Mouse (Mus musculus) 3T3-L1 (cell line): ENCODE data around the gene Mvp.
A peak's percentile ranks its signal among the peaks of the same experiment; 100 is the strongest.

Experiments used
- DNase-seq: peaks from one replicate; pipeline ENCODE4 v3.0.0-alpha.2; 2015; ENCODE audit warnings: low read depth, low spot score

The Mvp gene

DNA sequence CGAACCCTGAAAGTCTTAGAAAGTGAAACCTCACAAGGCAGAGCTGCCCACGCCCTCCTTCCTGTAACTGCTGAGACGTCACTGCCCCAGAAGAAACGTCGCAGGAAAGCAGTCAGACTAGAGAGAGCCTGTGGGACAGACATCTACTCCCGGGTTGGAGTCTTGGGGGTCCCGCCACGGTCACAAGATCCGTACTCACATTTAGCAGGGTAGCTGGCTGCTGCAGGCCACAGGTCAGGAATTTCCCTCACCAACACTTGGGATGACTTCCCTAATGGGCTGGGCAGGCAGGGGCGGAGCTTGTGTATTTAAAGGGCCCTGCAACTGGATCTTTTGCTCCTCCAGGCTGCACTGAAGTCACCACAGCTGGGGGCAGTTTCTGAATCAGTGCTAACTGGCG, at the start of gene Mvp:
Gene Mvp (minus strand): TSS at position 302 of the 400 bp plus-strand sequence.
- DNase-seq: peak; percentile 78

DNA sequence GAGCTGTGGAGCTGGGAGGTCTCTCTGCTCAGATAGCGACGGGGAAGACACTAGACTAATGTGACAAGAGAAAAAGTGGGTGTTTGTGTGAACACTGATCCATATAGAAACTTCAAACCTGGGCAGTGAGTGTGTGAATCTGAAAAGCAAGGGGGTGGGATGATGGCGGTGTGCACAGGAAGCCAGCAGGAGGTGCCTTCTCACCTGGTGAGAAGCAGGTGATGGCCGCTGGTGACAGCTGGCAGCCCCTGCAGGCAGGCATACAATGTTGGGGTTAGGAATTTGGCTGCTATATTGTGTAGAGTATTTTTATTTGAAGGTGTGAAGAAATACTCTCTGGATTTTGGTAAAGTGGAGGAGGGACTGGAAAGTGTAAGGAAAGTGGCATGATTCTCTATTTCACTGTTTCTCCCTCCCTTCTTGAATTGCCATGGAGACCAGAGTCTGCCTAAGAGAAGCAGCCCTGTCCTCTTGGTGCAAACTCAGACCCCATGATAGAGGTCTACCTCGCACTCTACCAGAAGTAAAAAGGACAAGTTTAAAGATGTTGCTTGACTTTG, 40.7 kb upstream of the Mvp start:
- no peak for DNase-seq

GRCm38 (mm10) chr7:127041851-127042672, 27.6 kb upstream of the Mvp start, which contains the start of gene Kif22:
Gene Kif22 (minus strand): TSS chr7:127042471.
- DNase-seq: peak; percentile 88

- peak; percentile 20 for DNase-seq
Observed at GRCm38 (mm10) chr7:127031244-127031643, 16.8 kb upstream of the Mvp start.

- peak; percentile 49 for DNase-seq
Observed at GRCm38 (mm10) chr7:127030172-127030571, 15.8 kb upstream of the Mvp start.

GRCm38 (mm10) chr7:127027885-127028284, 13.5 kb upstream of the Mvp start:
- DNase-seq: no peak

- DNase-seq: peak; percentile 96
Observed at GRCm38 (mm10) chr7:127026984-127027726, 12.7 kb upstream of the Mvp start, which contains the start of gene Maz. Gene Maz (minus strand): TSS chr7:127027037.

GRCm38 (mm10) chr7:127026616-127026983, 12.2 kb upstream of the Mvp start:
- no peak for DNase-seq

DNA sequence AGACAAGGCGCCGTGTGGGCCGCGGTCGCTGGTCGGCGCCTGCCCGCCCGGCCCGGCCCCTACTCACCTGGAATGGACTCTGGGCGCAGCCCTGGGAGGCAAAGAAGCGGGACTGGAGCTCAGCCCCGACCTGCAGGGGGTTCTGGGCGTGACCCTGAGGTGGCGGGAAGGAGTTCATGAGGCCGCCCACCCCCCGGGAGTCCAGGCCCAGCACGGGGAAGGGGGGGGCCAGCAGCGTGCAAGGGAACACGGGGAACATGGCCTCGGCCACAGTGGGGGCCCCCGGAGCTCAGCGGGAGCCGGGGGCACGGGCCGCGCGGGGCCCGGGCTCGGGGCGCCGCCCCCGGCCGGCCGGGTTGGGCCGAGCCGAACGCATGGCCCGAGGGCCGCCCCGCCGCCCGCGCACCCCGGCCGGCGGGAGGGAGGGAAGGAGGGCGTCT, 11.8 kb upstream of the Mvp start:
- DNase-seq: peak; percentile 50

DNA sequence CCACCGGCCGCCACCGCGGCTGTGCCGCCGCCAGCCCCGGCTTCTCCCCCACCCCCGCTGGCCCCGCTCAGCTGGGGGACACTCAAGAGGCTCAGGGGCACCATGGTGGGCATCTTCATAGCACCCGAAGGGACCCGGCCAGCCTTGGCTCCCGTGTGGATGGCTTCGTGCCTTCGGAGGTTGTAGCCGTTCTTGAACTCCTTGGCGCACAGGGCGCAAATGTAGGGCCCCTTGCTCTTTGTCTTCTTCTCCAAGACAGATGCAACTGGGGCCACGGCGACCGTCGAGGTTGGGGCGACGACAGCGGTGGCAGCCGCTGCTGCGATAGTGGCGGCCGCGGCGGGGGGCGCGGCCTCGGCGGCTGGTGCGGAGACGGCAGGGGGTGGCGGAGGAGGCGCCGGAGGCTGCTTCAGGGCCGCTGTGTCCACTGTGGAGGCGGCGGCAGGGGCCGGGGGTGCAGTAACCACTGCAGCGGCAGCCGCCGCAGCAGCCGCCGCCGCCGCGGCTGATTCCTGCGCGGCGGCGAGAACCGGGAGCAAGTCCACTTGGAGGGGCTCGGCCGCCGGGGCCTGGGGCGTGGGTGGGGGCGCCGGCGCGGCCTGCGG, 11.2 kb upstream of the Mvp start:
- DNase-seq: peak; percentile 33

- DNase-seq: peak; percentile 77
Observed at GRCm38 (mm10) chr7:127024755-127025555, 10.5 kb upstream of the Mvp start.

GRCm38 (mm10) chr7:127023896-127024690, 9.7 kb upstream of the Mvp start:
- DNase-seq: peak; percentile 23

- no peak for DNase-seq
Observed at GRCm38 (mm10) chr7:127023272-127023691, 8.9 kb upstream of the Mvp start.

DNA sequence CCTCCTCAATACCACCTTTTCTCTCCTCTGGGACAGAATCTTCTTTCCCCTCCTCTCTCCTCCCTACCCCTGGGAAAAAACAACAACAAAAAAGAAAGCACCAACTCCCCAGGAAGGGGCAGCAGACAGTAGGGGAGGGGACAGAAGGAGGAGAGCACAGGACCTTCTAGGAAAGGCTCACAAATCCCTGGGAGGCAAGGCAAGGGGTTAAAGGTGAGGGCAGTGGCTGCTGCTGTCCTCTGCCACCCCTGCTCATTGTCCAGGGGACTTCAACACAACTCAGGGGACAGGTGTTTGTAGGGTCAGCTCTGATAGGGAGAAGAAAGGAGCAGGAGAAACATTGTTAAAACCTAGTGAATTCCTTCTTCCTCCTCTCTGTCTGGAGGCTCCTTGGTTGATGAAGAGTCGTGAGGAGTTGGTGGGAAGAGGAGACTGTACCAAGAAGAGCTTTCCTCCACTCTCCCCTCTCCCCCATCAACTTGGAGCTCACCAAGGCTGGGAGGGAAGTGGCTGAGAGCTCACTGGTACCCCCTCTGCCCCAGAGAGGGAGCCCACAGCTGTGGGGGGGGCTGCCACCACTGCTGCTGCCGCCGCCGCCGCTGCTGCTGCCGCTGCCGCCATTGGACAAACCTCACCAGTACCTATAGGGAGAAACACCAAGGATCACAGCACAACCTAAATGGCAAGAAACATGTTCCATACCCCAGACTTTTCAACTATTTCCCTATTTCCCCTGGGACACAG, 8.3 kb upstream of the Mvp start:
- DNase-seq: no peak

GRCm38 (mm10) chr7:127021563-127022527, 7.4 kb upstream of the Mvp start:
- no peak for DNase-seq

- no peak for DNase-seq
Observed at GRCm38 (mm10) chr7:127020901-127021562, 6.6 kb upstream of the Mvp start, which contains the start of the genes Gm42742 and Prrt2. Gene Gm42742 (minus strand): TSS chr7:127021097. Gene Prrt2 (minus strand): TSS chr7:127021211.

DNA sequence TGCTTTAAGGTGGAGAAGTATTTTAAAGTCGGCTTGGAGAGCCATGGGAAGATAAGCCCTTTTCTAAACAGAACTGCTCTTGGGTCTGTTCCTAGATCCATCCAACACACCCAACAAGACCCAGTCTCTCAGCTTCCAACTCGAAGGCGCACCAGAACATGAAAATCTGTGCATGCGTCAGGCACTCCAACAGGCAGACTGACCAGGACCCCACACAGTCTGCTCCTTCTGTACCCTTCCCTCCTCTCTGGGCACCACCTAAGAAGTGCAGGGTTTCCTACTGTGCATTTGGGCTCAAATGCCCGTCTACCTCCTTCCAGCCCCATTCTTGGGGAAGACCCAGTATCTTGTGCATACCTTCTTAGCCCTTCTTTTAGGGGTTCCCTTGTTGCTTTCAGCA, 6.1 kb upstream of the Mvp start:
- no peak for DNase-seq

GRCm38 (mm10) chr7:127020031-127020430, 5.6 kb upstream of the Mvp start:
- DNase-seq: no peak
